Mouse (Mus musculus) liver, adult 2 months (tissue): ENCODE results near the gene Dlg1. TPM values are rescaled to one million over a fixed set of nuclear protein-coding genes. Genes with fewer than 3 reads are reported as not detected.

ENCODE experiments used
- DNase-seq: peaks from one replicate; pipeline ENCODE4 v3.0.0-alpha.2; 2011; ENCODE audit warnings: low read depth, low spot score; ENCODE audit errors: extremely low read depth
- H3K27ac ChIP-seq: fragments of 200-500 bp; replicated peaks from 2 replicates; pipeline ENCODE4 v1.5.1; 2012; ENCODE audit warnings: low read depth, mild to moderate bottlenecking, control low read depth, inconsistent platforms, low read length; ENCODE audit not compliant: insufficient read depth
- H3K27me3 ChIP-seq: fragments of 200-500 bp; 2 replicates; pipeline ENCODE4 v1.6.1; 2012; ENCODE audit warnings: mild to moderate bottlenecking, moderate library complexity, low read length, inconsistent platforms; ENCODE audit not compliant: control insufficient read depth, insufficient read depth
- H3K36me3 ChIP-seq: fragments of 200-500 bp; 2 replicates; pipeline ENCODE4 v1.6.1; 2012; ENCODE audit warnings: low read length, inconsistent platforms; ENCODE audit not compliant: control insufficient read depth, insufficient read depth
- H3K4me1 ChIP-seq: fragments of 200-500 bp; 2 replicates; pipeline ENCODE4 v1.6.1; 2011; ENCODE audit warnings: low read length; ENCODE audit not compliant: control insufficient read depth, insufficient read depth
- H3K4me3 ChIP-seq: fragments of 200-500 bp; 2 replicates; pipeline ENCODE4 v1.5.1; 2011; ENCODE audit warnings: low read depth, mild to moderate bottlenecking, control low read depth, low read length, moderate library complexity; ENCODE audit not compliant: insufficient read depth
- H3K79me2 ChIP-seq: fragments of 200-500 bp; 2 replicates; pipeline ENCODE4 v1.6.1; 2012; ENCODE audit warnings: inconsistent platforms, mild to moderate bottlenecking, low read length, moderate library complexity; ENCODE audit not compliant: control insufficient read depth, insufficient read depth
- H3K9ac ChIP-seq: fragments of 200-500 bp; 2 replicates; pipeline ENCODE4 v1.6.1; 2012; ENCODE audit warnings: low read depth, mild to moderate bottlenecking, control low read depth, inconsistent platforms, low read length
- CTCF ChIP-seq: fragments of 200-500 bp; IDR thresholded peaks from 2 replicates; pipeline ENCODE4 v1.5.1; 2011; ENCODE audit warnings: low read depth, low read length, control low read depth
- POLR2A ChIP-seq: fragments of 200-500 bp; IDR thresholded peaks from 2 replicates; pipeline ENCODE4 v1.6.1; 2011; ENCODE audit warnings: low read length, control low read depth; ENCODE audit not compliant: insufficient read depth; ENCODE audit errors: extremely low read depth
- WGBS: fragments of 180-500 bp; shearing (Covaris S2); methylation state at CpG from one replicate; pipeline ENCODE4 v1.1.7; 2018; 5-methylcytosine and 5-hydroxymethylcytosine counted together
- polyA plus RNA-seq: library from polyadenylated mRNA; depleted of rRNA; stranded (reverse); fragments of >200 nt; gene quantifications from 2 replicates; pipeline ENCODE4 v1.2.3, GENCODE M21; 2012
- total RNA-seq: library from RNA; depleted of rRNA; stranded (reverse); fragments of >200 nt; gene quantifications from 2 replicates; pipeline ENCODE4 v1.2.3, GENCODE M21; 2014

The Dlg1 gene
- total and polyA plus RNA-seq, 2 experiments = 10.8 to 42.7 TPM

- Histone ChIP-seq H3K27ac (no peak overlapping the region), H3K27me3 (no peaks in the 10 kb centered on the region), H3K4me1 (no peaks in the 10 kb centered on the region), H3K9ac (no peak overlapping the region), H3K4me3 (no peak overlapping the region), H3K36me3 (peaks cover 40% of the 10 kb centered on the region), H3K79me2 (no peaks in the 10 kb centered on the region)
- WGBS = 81% methylated on average over 3 of the region's 3 CpGs
- DNase-seq = no peak
- TF ChIP-seq POLR2A = no peak
- TF ChIP-seq CTCF = no peak
Observed at GRCm38 (mm10) chr16:31866911-31867310, 203.7 kb downstream of the Dlg1 start.

GRCm38 (mm10) chr16:31867736-31868135, 204.5 kb downstream of the Dlg1 start:
- TF ChIP-seq POLR2A (no peak), CTCF (no peak)
- H3K4me1 ChIP-seq = no peaks in the 10 kb centered on the region
- no peak overlapping the region for H3K9ac ChIP-seq
- WGBS = 79% methylated on average over 4 of the region's 4 CpGs
- H3K79me2 ChIP-seq = no peaks in the 10 kb centered on the region
- no peak for DNase-seq
- H3K36me3 ChIP-seq = peaks cover 38% of the 10 kb centered on the region
- H3K4me3 ChIP-seq = no peak overlapping the region
- H3K27me3 ChIP-seq = no peaks in the 10 kb centered on the region
- no peak overlapping the region for H3K27ac ChIP-seq

GRCm38 (mm10) chr16:31873721-31874120, 210.5 kb downstream of the Dlg1 start:
- no peak for TF ChIP-seq CTCF
- TF ChIP-seq POLR2A = no peak
- 97% methylated on average over 8 of the region's 8 CpGs for WGBS
- H3K79me2 ChIP-seq = no peaks in the 10 kb centered on the region
- H3K4me1 ChIP-seq = no peaks in the 10 kb centered on the region
- H3K36me3 ChIP-seq = peaks cover 6% of the 10 kb centered on the region; the same call in 1 of the 2 replicates
- H3K27me3 ChIP-seq = no peaks in the 10 kb centered on the region
- H3K27ac ChIP-seq = no peak overlapping the region
- DNase-seq = no peak
- no peak overlapping the region for H3K9ac ChIP-seq
- H3K4me3 ChIP-seq = no peak overlapping the region

GRCm38 (mm10) chr16:31875391-31875790, 212.1 kb downstream of the Dlg1 start:
- Histone ChIP-seq H3K36me3 (peaks cover 6% of the 10 kb centered on the region; the same call in 1 of the 2 replicates), H3K27me3 (no peaks in the 10 kb centered on the region), H3K27ac (no peak overlapping the region), H3K4me3 (no peak overlapping the region), H3K79me2 (no peaks in the 10 kb centered on the region), H3K4me1 (no peaks in the 10 kb centered on the region), H3K9ac (no peak overlapping the region)
- no peak for TF ChIP-seq CTCF
- no peak for TF ChIP-seq POLR2A
- WGBS = 87% methylated on average over 4 of the region's 4 CpGs
- no peak for DNase-seq

- Histone ChIP-seq H3K27ac (no peak overlapping the region), H3K4me3 (no peak overlapping the region), H3K27me3 (no peaks in the 10 kb centered on the region), H3K4me1 (no peaks in the 10 kb centered on the region), H3K79me2 (no peaks in the 10 kb centered on the region), H3K36me3 (peaks cover 6% of the 10 kb centered on the region; the same call in 1 of the 2 replicates), H3K9ac (no peak overlapping the region)
- WGBS = 83% methylated on average over 10 of the region's 10 CpGs
- TF ChIP-seq POLR2A = no peak
- TF ChIP-seq CTCF = no peak
- DNase-seq = no peak
Observed at GRCm38 (mm10) chr16:31876386-31876785, 213.1 kb downstream of the Dlg1 start.

- Histone ChIP-seq H3K79me2 (no peaks in the 10 kb centered on the region), H3K27me3 (no peaks in the 10 kb centered on the region), H3K27ac (no peak overlapping the region), H3K9ac (no peak overlapping the region), H3K4me3 (no peak overlapping the region), H3K36me3 (peaks cover 4% of the 10 kb centered on the region; the same call in 1 of the 2 replicates), H3K4me1 (no peaks in the 10 kb centered on the region)
- no peak for DNase-seq
- TF ChIP-seq POLR2A (no peak), CTCF (no peak)
- 68% methylated on average over 6 of the region's 6 CpGs for WGBS
Observed at GRCm38 (mm10) chr16:31878052-31878451, 214.8 kb downstream of the Dlg1 start.
